Mouse (Mus musculus): ENCODE data around the gene Vamp9. TPM values are rescaled to one million over a fixed set of nuclear protein-coding genes. Genes with fewer than 3 reads are reported as not detected.

Vamp9 gene
- total and polyA plus RNA-seq, 3 experiments = not detected

- no peak for TF ChIP-seq POLR2AphosphoS2 (IDR thresholded peaks at IDR 0.05; ENCODE audit: low read length)
- no peak for TF ChIP-seq TCF12 (IDR thresholded peaks at IDR 0.05; ENCODE audit: low read depth, low read length)
- TF ChIP-seq ZNF384 (IDR thresholded peaks at IDR 0.05; ENCODE audit: low read depth, low read length) = no peak
- TF ChIP-seq CTCF (IDR thresholded peaks at IDR 0.05 in 2 of 3, conservative IDR thresholded peaks at IDR 0.05 in 1 of 3; ENCODE audit: control insufficient read depth in 1 of 3, insufficient read depth in 1 of 3, low read depth in 2 of 3, low read length in 3 of 3, poor library complexity in 1 of 3, severe bottlenecking in 1 of 3) = no peak
- no peak for TF ChIP-seq JUND (IDR thresholded peaks at IDR 0.05; ENCODE audit: low read depth, low read length)
- TF ChIP-seq ELF1 (IDR thresholded peaks at IDR 0.05; ENCODE audit: low read depth, low read length) = no peak
- TF ChIP-seq BHLHE40 (IDR thresholded peaks at IDR 0.05; ENCODE audit: borderline replicate concordance, low read depth, low read length) = no peak
- no peak for TF ChIP-seq GABPA (IDR thresholded peaks at IDR 0.05; ENCODE audit: low read depth, low read length)
- no peak for TF ChIP-seq USF2 (IDR thresholded peaks at IDR 0.05; ENCODE audit: borderline replicate concordance in 1 of 2, insufficient read depth in 1 of 2, low read depth in 1 of 2, low read length in 2 of 2)
- peak in 1 of 2 experiments; percentile 0; a peak in 1 of 4 replicates for TF ChIP-seq POLR2A (IDR thresholded peaks at IDR 0.05; ENCODE audit: control insufficient read depth in 1 of 2, insufficient read depth in 1 of 2, low read depth in 1 of 2, low read length in 2 of 2, poor library complexity in 1 of 2)
- no peak for TF ChIP-seq POLR2AphosphoS5 (IDR thresholded peaks at IDR 0.05; ENCODE audit: borderline replicate concordance, low read depth, low read length)
- TF ChIP-seq EP300 (IDR thresholded peaks at IDR 0.05; ENCODE audit: low read depth in 1 of 2, low read length in 2 of 2) = no peak
Measured at GRCm38 (mm10) chr5:99977516-99978301, 71.7 kb downstream of the Vamp9 start (continued).

DNA sequence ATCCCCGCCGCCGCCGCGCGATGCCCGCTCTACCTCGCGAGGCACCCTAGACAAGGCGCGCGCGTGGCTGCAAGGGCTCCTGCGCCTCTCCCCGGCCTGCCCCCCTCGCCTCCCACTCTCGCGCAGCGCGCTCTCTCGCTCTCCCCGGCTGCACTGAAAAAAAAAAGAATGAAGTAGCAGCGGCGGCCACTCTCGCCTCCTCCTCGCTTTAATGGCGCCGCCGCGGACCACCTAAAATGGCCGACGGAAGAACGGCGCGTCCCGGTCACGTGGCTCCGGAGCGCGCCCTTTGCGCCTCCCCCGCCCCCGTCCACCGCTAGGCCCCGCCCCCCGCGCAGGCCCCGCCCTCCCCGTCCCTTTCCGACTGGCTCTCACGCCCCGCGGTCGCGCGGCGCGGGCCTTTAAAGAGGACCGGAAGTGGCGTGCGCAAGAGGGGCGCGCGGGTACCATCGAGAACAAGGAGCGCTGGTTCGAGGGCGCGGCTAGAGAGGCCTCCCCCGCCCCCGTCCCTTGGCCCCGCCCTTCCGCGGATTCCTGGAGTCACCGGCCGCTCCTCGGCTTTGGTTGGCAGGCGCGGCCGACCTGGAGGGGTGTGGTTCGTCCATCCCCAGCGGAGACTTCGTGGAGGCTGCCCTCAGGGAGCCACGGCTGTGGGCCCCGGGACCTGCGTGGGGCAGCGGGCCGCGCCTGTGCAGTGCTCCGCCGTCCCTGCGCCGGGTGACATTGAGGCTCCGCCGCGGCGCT is 72.8 kb downstream of the Vamp9 start, which contains the start of the genes Hnrnpd and 4930524J08Rik:
TSS of gene Hnrnpd (minus strand) at position 240 of the 744 bp plus-strand sequence.
TSS of gene 4930524J08Rik (plus strand) at position 363 of the 744 bp plus-strand sequence.
- Histone ChIP-seq H3K4me3 (ENCODE audit: control insufficient read depth in 1 of 2, insufficient read depth in 1 of 2, low read depth in 2 of 2, low read length in 2 of 2) (peak within 1 kb of the TSS; percentile 94 to 96), H3K9ac (ENCODE audit: control insufficient read depth, low read depth, low read length, poor library complexity, severe bottlenecking) (peak within 1 kb of the TSS; percentile 100), H3K27me3 (ENCODE audit: control insufficient read depth in 1 of 2, insufficient read depth in 2 of 2, low read length in 2 of 2) (no peaks in the 10 kb centered on the region), H3K79me2 (ENCODE audit: control insufficient read depth, insufficient read depth, low read length, poor library complexity) (peaks cover 49% of the 10 kb centered on the region), H3K36me3 (ENCODE audit: control insufficient read depth in 1 of 2, insufficient read depth in 2 of 2, low read length in 2 of 2) (peaks cover 15 to 32% of the 10 kb centered on the region in 2 experiments), H3K4me1 (ENCODE audit: control insufficient read depth in 1 of 2, insufficient read depth in 2 of 2, low read length in 2 of 2) (peaks cover 15 to 21% of the 10 kb centered on the region in 2 experiments), H3K27ac (ENCODE audit: control insufficient read depth, low read depth, low read length) (peak within 1 kb of the TSS; percentile 97), H3K9me3 (replicated peaks; ENCODE audit: insufficient read depth, low read length) (no peaks in the 10 kb centered on the region)
- peak; percentile 97 for DNase-seq (ENCODE audit: low read depth, low spot score)
- TF ChIP-seq TBP (IDR thresholded peaks at IDR 0.05; ENCODE audit: low read depth, low read length) = no peak
- no peak; the same call in 1 of the 2 replicates for TF ChIP-seq TCF12 (IDR thresholded peaks at IDR 0.05; ENCODE audit: low read depth, low read length)
- 0 out of 2 replicates have a peak, but pooled peaks have one; percentile 68 for TF ChIP-seq UBTF (IDR thresholded peaks at IDR 0.05; ENCODE audit: borderline replicate concordance, insufficient read depth, low read depth, low read length)
- peak; percentile 81 for TF ChIP-seq ELF1 (IDR thresholded peaks at IDR 0.05; ENCODE audit: low read depth, low read length)
- no peak for TF ChIP-seq RAD21 (IDR thresholded peaks at IDR 0.05; ENCODE audit: low read depth, low read length)
- no peak for TF ChIP-seq GATA1 (IDR thresholded peaks at IDR 0.05; ENCODE audit: low read depth, low read length)
- TF ChIP-seq CHD2 (IDR thresholded peaks at IDR 0.05; ENCODE audit: low read length) = no peak
- peak; percentile 79 for TF ChIP-seq MXI1 (IDR thresholded peaks at IDR 0.05; ENCODE audit: low read depth, low read length)
- TF ChIP-seq SMC3 (IDR thresholded peaks at IDR 0.05; ENCODE audit: low read depth, low read length) = no peak
- no peak for TF ChIP-seq USF2 (IDR thresholded peaks at IDR 0.05; ENCODE audit: borderline replicate concordance in 1 of 2, insufficient read depth in 1 of 2, low read depth in 1 of 2, low read length in 2 of 2)
- TF ChIP-seq ZNF384 (IDR thresholded peaks at IDR 0.05; ENCODE audit: low read depth, low read length) = no peak
- peak; percentile 60; the same call in 1 of the 2 replicates for TF ChIP-seq ETS1 (IDR thresholded peaks at IDR 0.05; ENCODE audit: low read depth, low read length)
- TF ChIP-seq EP300 (IDR thresholded peaks at IDR 0.05; ENCODE audit: low read depth in 1 of 2, low read length in 2 of 2) = peak in 1 of 2 experiments; percentile 26; a peak in 1 of 4 replicates
- no peak for TF ChIP-seq RCOR1 (IDR thresholded peaks at IDR 0.05; ENCODE audit: low read depth, low read length)
- TF ChIP-seq KAT2A (conservative IDR thresholded peaks at IDR 0.05; ENCODE audit: low read depth, low read length) = peak; percentile 58; the same call in 1 of the 2 replicates
- TF ChIP-seq POLR2A (IDR thresholded peaks at IDR 0.05; ENCODE audit: control insufficient read depth in 1 of 2, insufficient read depth in 1 of 2, low read depth in 1 of 2, low read length in 2 of 2, poor library complexity in 1 of 2) = peak; percentile 74 to 79
- peak; percentile 47; the same call in 1 of the 2 replicates for TF ChIP-seq MYC (IDR thresholded peaks at IDR 0.05; ENCODE audit: low read depth, low read length)
- TF ChIP-seq POLR2AphosphoS2 (IDR thresholded peaks at IDR 0.05; ENCODE audit: low read length) = peak; percentile 53; the same call in 1 of the 2 replicates
- TF ChIP-seq ZC3H11A (IDR thresholded peaks at IDR 0.05; ENCODE audit: low read depth, low read length) = peak; percentile 57
- no peak for TF ChIP-seq CTCF (IDR thresholded peaks at IDR 0.05 in 2 of 3, conservative IDR thresholded peaks at IDR 0.05 in 1 of 3; ENCODE audit: control insufficient read depth in 1 of 3, insufficient read depth in 1 of 3, low read depth in 2 of 3, low read length in 3 of 3, poor library complexity in 1 of 3, severe bottlenecking in 1 of 3)
- peak; percentile 60; the same call in 1 of the 2 replicates for TF ChIP-seq ZMIZ1 (IDR thresholded peaks at IDR 0.05; ENCODE audit: low read depth, low read length)
- TF ChIP-seq SIN3A (IDR thresholded peaks at IDR 0.05; ENCODE audit: low read length) = peak; percentile 79
- TF ChIP-seq USF1 (IDR thresholded peaks at IDR 0.05; ENCODE audit: low read depth, low read length) = peak; percentile 92
- TF ChIP-seq CHD1 (IDR thresholded peaks at IDR 0.05; ENCODE audit: low read depth, low read length) = no peak
- no peak for TF ChIP-seq ZKSCAN1 (IDR thresholded peaks at IDR 0.05; ENCODE audit: low read depth, low read length)
